Mouse (Mus musculus) liver, postnatal 0 days (tissue): Measurements from ENCODE around the gene Mfsd8. TPM values are rescaled to one million over a fixed set of nuclear protein-coding genes. Genes with fewer than 3 reads are reported as not detected.

Source experiments
- ATAC-seq: fragments of 200-750 bp; cut with Nextera tagmentation; 2 replicates; pipeline ENCODE4 v1.8.0; 2017; ENCODE audit warnings: mild to moderate bottlenecking, moderate library complexity
- DNase-seq: peaks from one replicate; pipeline ENCODE4 v3.0.0-alpha.2; 2016
- H3K27ac ChIP-seq: fragments of 300-500 bp; sonication (generic); 2 replicates; pipeline ENCODE4 v1.5.1; 2014; ENCODE audit warnings: antibody characterized with exemption, moderate library complexity, mild to moderate bottlenecking, low read depth
- H3K27me3 ChIP-seq: fragments of 300-500 bp; sonication (generic); 2 replicates; pipeline ENCODE4 v1.6.1; 2014; ENCODE audit warnings: low read length, control low read depth, mixed read lengths; ENCODE audit not compliant: insufficient read depth
- H3K36me3 ChIP-seq: fragments of 300-500 bp; sonication (generic); replicated peaks from 2 replicates; pipeline ENCODE4 v1.6.1; 2014; ENCODE audit warnings: mild to moderate bottlenecking, control low read depth, low read length, moderate library complexity, mixed read lengths; ENCODE audit not compliant: insufficient read depth
- H3K4me1 ChIP-seq: fragments of 300-500 bp; sonication (generic); 2 replicates; pipeline ENCODE4 v1.6.1; 2014; ENCODE audit warnings: antibody characterized with exemption, mild to moderate bottlenecking, control low read depth; ENCODE audit not compliant: insufficient read depth
- H3K4me2 ChIP-seq: fragments of 300-500 bp; sonication (generic); 2 replicates; pipeline ENCODE4 v1.6.1; 2014; ENCODE audit warnings: low read depth, mild to moderate bottlenecking, low read length, moderate library complexity, mixed read lengths
- H3K4me3 ChIP-seq: fragments of 300-500 bp; sonication (generic); 2 replicates; pipeline ENCODE4 v1.5.1; 2014; ENCODE audit warnings: low read depth, low read length
- H3K9ac ChIP-seq: fragments of 300-500 bp; sonication (generic); replicated peaks from 2 replicates; pipeline ENCODE4 v1.6.1; 2014; ENCODE audit warnings: mild to moderate bottlenecking, moderate library complexity
- H3K9me3 ChIP-seq: fragments of 300-500 bp; sonication (generic); 2 replicates; pipeline ENCODE4 v1.6.1; 2016; ENCODE audit warnings: mild to moderate bottlenecking, control low read depth, low read length, mixed read lengths
- CTCF ChIP-seq: sonication (generic); IDR thresholded peaks from 2 replicates; pipeline ENCODE4 v1.5.1; 2016; ENCODE audit warnings: antibody characterized with exemption, low read depth
- EP300 ChIP-seq: IDR thresholded peaks from 2 replicates; pipeline ENCODE4 v1.6.1; 2016; ENCODE audit warnings: antibody characterized with exemption, low read depth, mild to moderate bottlenecking
- WGBS: fragments of 180-500 bp; shearing (Covaris S2); extraction: QIAGEN DNeasy Blood & Tissue Kit; methylation state at CpG from one replicate; pipeline ENCODE4 v1.1.7; 2014; ENCODE audit not compliant: insufficient replicate concordance; 5-methylcytosine and 5-hydroxymethylcytosine counted together
- polyA plus RNA-seq: library from polyadenylated mRNA; unstranded; fragments of >200 nt; fragmentation: Nextera tagmentation; extraction: Ambion mirVana; gene quantifications from 2 replicates; pipeline ENCODE4 v1.2.1, GENCODE M21; 2015

The Mfsd8 gene
- polyA plus RNA-seq, 1 experiment from 2014 or later = 3.5 TPM

GRCm38 (mm10) chr3:40798500-40798899 lies 48.2 kb downstream of the Mfsd8 start:
- Histone ChIP-seq H3K27ac (no peak overlapping the region), H3K4me3 (no peak overlapping the region), H3K4me1 (peaks cover 4% of the 10 kb centered on the region), H3K9me3 (no peaks in the 10 kb centered on the region), H3K9ac (no peak overlapping the region), H3K36me3 (peaks cover 9% of the 10 kb centered on the region), H3K27me3 (no peaks in the 10 kb centered on the region), H3K4me2 (no peak overlapping the region)
- DNase-seq (peak; percentile 73), ATAC-seq (peak; percentile 30; the same call in 1 of the 2 replicates)
- WGBS = 46% methylated on average over 7 of the region's 7 CpGs
- peak; percentile 80 for TF ChIP-seq CTCF
- no peak for TF ChIP-seq EP300

GRCm38 (mm10) chr3:40798054-40798453 lies 48.6 kb downstream of the Mfsd8 start:
- peaks cover 9% of the 10 kb centered on the region for H3K36me3 ChIP-seq
- H3K27me3 ChIP-seq = no peaks in the 10 kb centered on the region
- DNase-seq (no peak), ATAC-seq (no peak)
- no peak overlapping the region for H3K27ac ChIP-seq
- H3K4me1 ChIP-seq = peaks cover 4% of the 10 kb centered on the region
- no peak overlapping the region for H3K4me3 ChIP-seq
- WGBS = 76% methylated on average over 1 of the region's 1 CpGs
- H3K9me3 ChIP-seq = no peaks in the 10 kb centered on the region
- no peak overlapping the region for H3K4me2 ChIP-seq
- H3K9ac ChIP-seq = no peak overlapping the region
- TF ChIP-seq CTCF = no peak

GRCm38 (mm10) chr3:40793783-40794182 lies 52.9 kb downstream of the Mfsd8 start:
- Histone ChIP-seq H3K4me3 (no peak overlapping the region), H3K4me1 (no peaks in the 10 kb centered on the region), H3K9ac (no peak overlapping the region), H3K27me3 (no peaks in the 10 kb centered on the region), H3K27ac (no peak overlapping the region), H3K36me3 (peaks cover 7% of the 10 kb centered on the region; the same call in 1 of the 2 replicates), H3K4me2 (no peak overlapping the region), H3K9me3 (no peaks in the 10 kb centered on the region)
- TF ChIP-seq CTCF = no peak
- TF ChIP-seq EP300 = no peak
- 90% methylated on average over 2 of the region's 2 CpGs for WGBS
- DNase-seq (no peak), ATAC-seq (no peak)

Other genes starting within 250 kb of the Mfsd8 start
- gene Slc25a31, start 138.0 kb downstream of the Mfsd8 start, polyA plus RNA-seq = 0.05 and 0.06 TPM in 2 replicates
- 7.8 and 11.7 TPM in 2 replicates for gene Hspa4l, start 102.4 kb downstream of the Mfsd8 start, polyA plus RNA-seq
- 12.8 and 15.2 TPM in 2 replicates for gene Plk4, start 46.9 kb downstream of the Mfsd8 start, polyA plus RNA-seq
- 3.8 and 5.1 TPM in 2 replicates for gene Abhd18, start 84 bp upstream of the Mfsd8 start, polyA plus RNA-seq
- gene 1700034I23Rik, start 55.7 kb upstream of the Mfsd8 start, polyA plus RNA-seq = 0.05 and 0.08 TPM in 2 replicates
- gene Larp1b, start 102.9 kb upstream of the Mfsd8 start, polyA plus RNA-seq = 22.3 and 27.9 TPM in 2 replicates
- gene Pgrmc2, start 236.2 kb upstream of the Mfsd8 start, polyA plus RNA-seq = 17.1 and 18.6 TPM in 2 replicates